In genomic region chr8:11924165-11924564, GRCm38 (mm10) we compare ENCODE assay signal across 8 mouse cellular contexts.
DNase-seq lines count a peak whose midpoint lies in the region; ATAC-seq lines count a peak whose summit lies in the region.

No protein-coding gene starts in this region.

- no peak for ATAC-seq in activated CD4-positive, CD25-positive, alpha-beta regulatory T cell, adult 4 months

- DNase-seq in 3T3-L1 (ENCODE audit: low read depth, low spot score) = peak; percentile 74
- DNase-seq in CD4-positive, CD25-positive, alpha-beta regulatory T cell, adult 2 months (ENCODE audit: low read depth, low spot score) = peak; percentile 67
- DNase-seq in brain, adult 2 months (ENCODE audit: low read depth, low spot score) = peak; percentile 78
- DNase-seq in fibroblast of lung, adult 2 months (ENCODE audit: low read depth) = peak; percentile 9
- peak; percentile 59 for DNase-seq in kidney, postnatal 14 days
- peak; percentile 70 to 75 for DNase-seq in lung, adult 18-20 months
- DNase-seq in right cerebral cortex, postnatal 14 days = peak; percentile 68

Comparison
In these comparisons a context has a peak if more than half of its experiments do, and no peak if none do; other contexts are left out.
1. DNase-seq: peak in every context shown above with its lines; median percentile 78 in brain, adult 2 months; 74 in 3T3-L1; 72 in lung, adult 18-20 months; 68 in right cerebral cortex, postnatal 14 days; 67 in CD4-positive, CD25-positive, alpha-beta regulatory T cell, adult 2 months; 59 in kidney, postnatal 14 days; 9 in fibroblast of lung, adult 2 months.